Mouse (Mus musculus) midbrain, embryonic 14.5 days (tissue): ENCODE measurements around the gene Phc2. TPM values are rescaled to one million over a fixed set of nuclear protein-coding genes. Genes with fewer than 3 reads are reported as not detected.

Experiments
- ATAC-seq: fragments of 200-750 bp; cut with Nextera tagmentation; 2 replicates; pipeline ENCODE4 v1.8.0; 2017; ENCODE audit warnings: moderate number of reproducible peaks, moderate library complexity; ENCODE audit not compliant: low FRiP score, low TSS enrichment
- DNase-seq: peaks from one replicate; pipeline ENCODE4 v3.0.0-alpha.2; 2015
- H3K27ac ChIP-seq: fragments of 300-500 bp; sonication (generic); replicated peaks from 2 replicates; pipeline ENCODE4 v1.5.1; 2014; ENCODE audit warnings: mild to moderate bottlenecking, low read depth, low read length, moderate library complexity
- H3K27me3 ChIP-seq: fragments of 300-500 bp; sonication (generic); 2 replicates; pipeline ENCODE4 v1.6.1; 2014; ENCODE audit warnings: low read length, control low read depth, mixed read lengths; ENCODE audit not compliant: control insufficient read depth, insufficient read depth
- H3K36me3 ChIP-seq: fragments of 300-500 bp; sonication (generic); 2 replicates; pipeline ENCODE4 v1.6.1; 2014; ENCODE audit warnings: low read length, control low read depth; ENCODE audit not compliant: control insufficient read depth, insufficient read depth
- H3K4me1 ChIP-seq: fragments of 300-500 bp; sonication (generic); 2 replicates; pipeline ENCODE4 v1.6.1; 2014; ENCODE audit warnings: mild to moderate bottlenecking, antibody characterized with exemption, low read length, control low read depth; ENCODE audit not compliant: control insufficient read depth, insufficient read depth
- H3K4me2 ChIP-seq: fragments of 300-500 bp; sonication (generic); 2 replicates; pipeline ENCODE4 v1.6.1; 2014; ENCODE audit warnings: mild to moderate bottlenecking, low read length, moderate library complexity
- H3K4me3 ChIP-seq: fragments of 300-500 bp; sonication (generic); replicated peaks from 2 replicates; pipeline ENCODE4 v1.5.1; 2014; ENCODE audit warnings: low read depth, low read length
- H3K9ac ChIP-seq: fragments of 300-500 bp; sonication (generic); replicated peaks from 2 replicates; pipeline ENCODE4 v1.6.1; 2014; ENCODE audit warnings: mild to moderate bottlenecking, low read length, moderate library complexity
- H3K9me3 ChIP-seq: fragments of 300-500 bp; sonication (generic); 2 replicates; pipeline ENCODE4 v1.6.1; 2016; ENCODE audit warnings: low read length, control low read depth, mixed read lengths; ENCODE audit not compliant: control insufficient read depth
- WGBS: fragments of 180-500 bp; shearing (Covaris S2); extraction: QIAGEN DNeasy Blood & Tissue Kit; methylation state at CpG from one replicate; pipeline ENCODE4 v1.1.7; 2014; 5-methylcytosine and 5-hydroxymethylcytosine counted together
- polyA plus RNA-seq: library from polyadenylated mRNA; unstranded; fragments of >200 nt; fragmentation: Nextera tagmentation; extraction: Ambion mirVana; gene quantifications from 2 replicates; pipeline ENCODE4 v1.2.1, GENCODE M21; 2014

Gene Phc2
- polyA plus RNA-seq, 1 experiment from 2014 or later, result 48.4 TPM

- DNase-seq, result no peak
- Histone ChIP-seq H3K27me3 (no peaks in the 10 kb centered on the region), H3K9me3 (no peaks in the 10 kb centered on the region), H3K27ac (no peak overlapping the region), H3K4me3 (no peak overlapping the region), H3K9ac (no peak overlapping the region), H3K4me2 (no peak overlapping the region), H3K4me1 (peaks cover under 1% of the 10 kb centered on the region; the same call in 1 of the 2 replicates), H3K36me3 (peaks cover 4% of the 10 kb centered on the region; the same call in 1 of the 2 replicates)
- ATAC-seq, result no peak
- WGBS, result 87% methylated on average over 15 of the region's 15 CpGs
These were observed 50.7 kb downstream of the Phc2 start for GRCm38 (mm10) chr4:128705138-128705720.

- ATAC-seq, result no peak
- Histone ChIP-seq H3K4me1 (peaks cover 9% of the 10 kb centered on the region), H3K27ac (no peak overlapping the region), H3K27me3 (no peaks in the 10 kb centered on the region), H3K9me3 (no peaks in the 10 kb centered on the region), H3K9ac (no peak overlapping the region), H3K4me3 (no peak overlapping the region), H3K4me2 (no peak overlapping the region), H3K36me3 (peaks cover 4% of the 10 kb centered on the region; the same call in 1 of the 2 replicates)
- WGBS, result 13% methylated on average over 9 of the region's 9 CpGs
- DNase-seq, result peak; percentile 75
These were observed 52.1 kb downstream of the Phc2 start for GRCm38 (mm10) chr4:128706626-128707025.

GRCm38 (mm10) chr4:128707384-128707783, 52.9 kb downstream of the Phc2 start:
- Histone ChIP-seq H3K27me3 (no peaks in the 10 kb centered on the region), H3K4me2 (no peak overlapping the region), H3K4me3 (no peak overlapping the region), H3K9me3 (no peaks in the 10 kb centered on the region), H3K27ac (no peak overlapping the region), H3K9ac (no peak overlapping the region), H3K4me1 (peaks cover 16% of the 10 kb centered on the region), H3K36me3 (peaks cover 9% of the 10 kb centered on the region)
- DNase-seq (no peak), ATAC-seq (no peak)
- 38% methylated on average over 4 of the region's 4 CpGs for WGBS

DNA sequence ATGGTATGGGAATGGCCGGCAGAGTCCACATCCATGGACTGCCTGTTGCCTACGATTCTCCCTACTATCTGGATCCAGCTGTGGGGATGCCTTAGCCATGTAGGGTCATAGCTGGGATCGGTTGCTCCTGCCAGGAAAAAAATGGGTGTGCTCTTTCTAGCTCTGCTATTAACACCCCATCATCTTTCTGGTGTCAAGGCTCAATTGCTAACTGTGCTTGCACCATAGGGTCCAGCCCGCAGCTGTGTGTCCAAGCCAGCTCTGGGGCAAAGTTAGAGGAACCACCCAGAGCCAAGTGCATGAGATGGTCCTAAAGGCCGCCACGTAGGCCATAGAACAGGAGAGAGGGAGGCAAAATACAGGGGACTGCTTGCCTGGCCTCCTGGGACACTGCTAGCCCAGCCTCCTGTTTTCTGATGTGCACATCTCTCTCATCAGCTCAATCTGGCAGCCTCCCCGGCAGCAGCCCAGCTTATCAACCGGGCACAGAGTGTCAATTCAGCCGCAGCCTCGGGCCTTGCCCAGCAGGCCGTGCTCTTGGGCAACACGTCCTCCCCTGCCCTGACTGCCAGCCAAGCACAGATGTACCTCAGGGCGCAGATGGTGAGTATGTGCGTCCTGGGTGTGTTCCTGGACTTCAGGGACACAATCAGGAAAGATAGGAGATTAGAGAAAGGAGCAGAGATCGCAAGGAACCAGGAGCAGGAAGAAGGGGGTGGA, 54.7 kb downstream of the Phc2 start:
- WGBS, result 64% methylated on average over 15 of the region's 15 CpGs
- Histone ChIP-seq H3K9me3 (no peaks in the 10 kb centered on the region), H3K9ac (no peak overlapping the region), H3K27ac (no peak overlapping the region), H3K4me1 (peaks cover 19% of the 10 kb centered on the region), H3K27me3 (no peaks in the 10 kb centered on the region), H3K4me3 (no peak overlapping the region), H3K4me2 (no peak overlapping the region), H3K36me3 (peaks cover 9% of the 10 kb centered on the region)
- DNase-seq (no peak), ATAC-seq (no peak)

GRCm38 (mm10) chr4:128709781-128710166, 55.3 kb downstream of the Phc2 start:
- Histone ChIP-seq H3K4me1 (peaks cover 24% of the 10 kb centered on the region), H3K27me3 (no peaks in the 10 kb centered on the region), H3K9me3 (no peaks in the 10 kb centered on the region), H3K36me3 (peaks cover 9% of the 10 kb centered on the region), H3K4me2 (no peak overlapping the region), H3K4me3 (no peak overlapping the region), H3K27ac (no peak overlapping the region), H3K9ac (no peak overlapping the region)
- ATAC-seq, result no peak
- no peak for DNase-seq
- 92% methylated on average over 12 of the region's 12 CpGs for WGBS

- H3K27me3 ChIP-seq, result no peaks in the 10 kb centered on the region
- no peak overlapping the region for H3K4me3 ChIP-seq
- ATAC-seq (no peak), DNase-seq (no peak)
- H3K9me3 ChIP-seq, result no peaks in the 10 kb centered on the region
- no peak overlapping the region for H3K4me2 ChIP-seq
- no peak overlapping the region for H3K27ac ChIP-seq
- H3K4me1 ChIP-seq, result peaks cover 29% of the 10 kb centered on the region
- no peak overlapping the region; the same call in 1 of the 2 replicates for H3K9ac ChIP-seq
- peaks cover 9% of the 10 kb centered on the region for H3K36me3 ChIP-seq
- WGBS, result 66% methylated on average over 6 of the region's 6 CpGs
These were observed 55.8 kb downstream of the Phc2 start for GRCm38 (mm10) chr4:128710286-128710685.

GRCm38 (mm10) chr4:128710800-128711199, 56.3 kb downstream of the Phc2 start:
- Histone ChIP-seq H3K4me2 (no peak overlapping the region), H3K4me1 (peaks cover 35% of the 10 kb centered on the region), H3K9me3 (no peaks in the 10 kb centered on the region), H3K27ac (peak overlapping the region; percentile 49), H3K36me3 (peaks cover 9% of the 10 kb centered on the region), H3K9ac (peak overlapping the region; percentile 37; the same call in 1 of the 2 replicates), H3K4me3 (no peak overlapping the region), H3K27me3 (no peaks in the 10 kb centered on the region)
- ATAC-seq, result no peak
- WGBS, result 70% methylated on average over 9 of the region's 9 CpGs
- DNase-seq, result no peak

GRCm38 (mm10) chr4:128711455-128712135, 57.1 kb downstream of the Phc2 start:
- Histone ChIP-seq H3K27ac (peak overlapping the region; percentile 57; the same call in 1 of the 2 replicates), H3K27me3 (no peaks in the 10 kb centered on the region), H3K9me3 (no peaks in the 10 kb centered on the region), H3K4me3 (no peak overlapping the region), H3K36me3 (peaks cover 9% of the 10 kb centered on the region), H3K9ac (no peak overlapping the region; the same call in 1 of the 2 replicates), H3K4me1 (peaks cover 42% of the 10 kb centered on the region), H3K4me2 (peak overlapping the region; percentile 49)
- ATAC-seq, result peak; percentile 49
- 4% methylated on average over 24 of the region's 24 CpGs for WGBS
- peak; percentile 97 for DNase-seq
